Mouse (Mus musculus): ENCODE results near the gene Chmp4b. TPM values are rescaled to one million over a fixed set of nuclear protein-coding genes. Genes with fewer than 3 reads are reported as not detected.

The Chmp4b gene
- polyA plus RNA-seq, 1 experiment: 116 TPM

- TF ChIP-seq EP300 (IDR thresholded peaks at IDR 0.05; ENCODE audit: insufficient read depth, low read depth, low read length) (no peak), POLR2A (IDR thresholded peaks at IDR 0.05; ENCODE audit: insufficient read depth, low read length) (no peak), CTCF (IDR thresholded peaks at IDR 0.05; ENCODE audit: low read depth, low read length) (peak; percentile 34)
- Histone ChIP-seq H3K9ac (ENCODE audit: low read depth, poor library complexity, severe bottlenecking) (no peak overlapping the region), H3K27ac (ENCODE audit: insufficient read depth, low read length) (no peak overlapping the region), H3K36me3 (ENCODE audit: control insufficient read depth, insufficient read depth, low read length, poor library complexity, severe bottlenecking) (0 out of 2 replicates have a peak, but pooled peaks cover 3% of the 10 kb centered on the region), H3K4me1 (ENCODE audit: control insufficient read depth, insufficient read depth, low read length) (no peaks in the 10 kb centered on the region), H3K4me3 (ENCODE audit: low read depth, low read length) (no peak overlapping the region), H3K9me3 (replicated peaks; ENCODE audit: control insufficient read depth, insufficient read depth, low read length, poor library complexity, severe bottlenecking) (0 out of 2 replicates have a peak, but pooled peaks cover 5% of the 10 kb centered on the region), H3K27me3 (ENCODE audit: control insufficient read depth, insufficient read depth, low read length, poor library complexity, severe bottlenecking) (no peaks in the 10 kb centered on the region)
These were observed 8.7 kb upstream of the Chmp4b start for GRCm38 (mm10) chr2:154642712-154643385.

DNA sequence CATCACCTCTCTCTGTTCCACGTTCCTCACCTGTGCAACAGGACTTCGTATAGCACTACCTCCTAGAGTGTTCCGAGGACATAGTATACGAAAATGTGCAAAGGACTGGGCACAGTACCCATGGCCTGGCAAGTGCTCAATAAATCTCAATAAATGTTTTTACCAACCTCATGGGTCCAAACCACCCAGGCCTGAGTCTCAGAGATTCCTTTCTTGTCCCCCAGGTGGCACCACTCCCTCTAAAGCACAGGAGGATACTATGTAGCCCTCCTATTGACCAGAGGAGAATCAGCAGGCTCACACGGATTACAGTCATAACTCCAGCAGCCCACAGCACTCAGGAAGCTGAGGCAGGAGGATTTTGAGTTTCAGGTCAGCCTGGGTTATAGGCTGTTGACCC is 4.9 kb upstream of the Chmp4b start:
- Histone ChIP-seq H3K4me1 (ENCODE audit: control insufficient read depth, insufficient read depth, low read length) (no peaks in the 10 kb centered on the region), H3K36me3 (ENCODE audit: control insufficient read depth, insufficient read depth, low read length, poor library complexity, severe bottlenecking) (no peaks in the 10 kb centered on the region), H3K27me3 (ENCODE audit: control insufficient read depth, insufficient read depth, low read length, poor library complexity, severe bottlenecking) (no peaks in the 10 kb centered on the region), H3K4me3 (ENCODE audit: low read depth, low read length) (no peak overlapping the region), H3K9ac (ENCODE audit: low read depth, poor library complexity, severe bottlenecking) (no peak overlapping the region), H3K27ac (ENCODE audit: insufficient read depth, low read length) (no peak overlapping the region), H3K9me3 (replicated peaks; ENCODE audit: control insufficient read depth, insufficient read depth, low read length, poor library complexity, severe bottlenecking) (no peaks in the 10 kb centered on the region; the same call in 1 of the 2 replicates)
- TF ChIP-seq EP300 (IDR thresholded peaks at IDR 0.05; ENCODE audit: insufficient read depth, low read depth, low read length): no peak
- TF ChIP-seq CTCF (IDR thresholded peaks at IDR 0.05; ENCODE audit: low read depth, low read length): peak; percentile 45
- no peak for TF ChIP-seq POLR2A (IDR thresholded peaks at IDR 0.05; ENCODE audit: insufficient read depth, low read length)

- TF ChIP-seq CTCF (IDR thresholded peaks at IDR 0.05; ENCODE audit: low read depth, low read length) (peak; percentile 79), EP300 (IDR thresholded peaks at IDR 0.05; ENCODE audit: insufficient read depth, low read depth, low read length) (no peak)
- Histone ChIP-seq H3K36me3 (ENCODE audit: control insufficient read depth, insufficient read depth, low read length, poor library complexity, severe bottlenecking) (no peaks in the 10 kb centered on the region), H3K27me3 (ENCODE audit: control insufficient read depth, insufficient read depth, low read length, poor library complexity, severe bottlenecking) (no peaks in the 10 kb centered on the region), H3K4me3 (ENCODE audit: low read depth, low read length) (no peak overlapping the region), H3K27ac (ENCODE audit: insufficient read depth, low read length) (no peak overlapping the region), H3K9ac (ENCODE audit: low read depth, poor library complexity, severe bottlenecking) (no peak overlapping the region), H3K4me1 (ENCODE audit: control insufficient read depth, insufficient read depth, low read length) (no peaks in the 10 kb centered on the region), H3K9me3 (replicated peaks; ENCODE audit: control insufficient read depth, insufficient read depth, low read length, poor library complexity, severe bottlenecking) (no peaks in the 10 kb centered on the region; the same call in 1 of the 2 replicates)
These were observed 3.4 kb upstream of the Chmp4b start for GRCm38 (mm10) chr2:154648086-154648485.

DNA sequence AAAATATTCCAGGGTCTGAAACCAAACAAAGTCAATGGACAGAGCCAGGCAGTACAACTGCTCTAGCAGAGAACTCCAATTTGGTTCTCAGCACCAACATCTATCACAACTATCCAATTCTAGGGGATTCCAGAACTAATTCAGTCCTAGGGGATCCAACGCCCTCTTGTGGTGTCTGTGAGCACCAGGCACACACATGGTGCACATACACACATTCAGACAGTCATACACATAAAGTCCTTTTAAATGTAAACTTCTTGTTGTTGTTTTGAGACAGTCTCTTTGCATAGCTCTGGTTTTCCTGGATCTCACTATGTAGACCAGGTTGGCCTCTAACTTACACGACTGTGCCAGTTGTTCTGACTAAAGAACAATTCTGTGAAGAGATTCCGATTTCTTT is 1.1 kb upstream of the Chmp4b start:
- Histone ChIP-seq H3K36me3 (ENCODE audit: control insufficient read depth, insufficient read depth, low read length, poor library complexity, severe bottlenecking) (no peaks in the 10 kb centered on the region), H3K27me3 (ENCODE audit: control insufficient read depth, insufficient read depth, low read length, poor library complexity, severe bottlenecking) (no peaks in the 10 kb centered on the region), H3K27ac (ENCODE audit: insufficient read depth, low read length) (peak overlapping the region; percentile 82; the same call in 1 of the 2 replicates), H3K9ac (ENCODE audit: low read depth, poor library complexity, severe bottlenecking) (no peak overlapping the region), H3K9me3 (replicated peaks; ENCODE audit: control insufficient read depth, insufficient read depth, low read length, poor library complexity, severe bottlenecking) (no peaks in the 10 kb centered on the region; the same call in 1 of the 2 replicates), H3K4me1 (ENCODE audit: control insufficient read depth, insufficient read depth, low read length) (no peaks in the 10 kb centered on the region), H3K4me3 (ENCODE audit: low read depth, low read length) (no peak overlapping the region)
- TF ChIP-seq CTCF (IDR thresholded peaks at IDR 0.05; ENCODE audit: low read depth, low read length) (peak; percentile 4), POLR2A (IDR thresholded peaks at IDR 0.05; ENCODE audit: insufficient read depth, low read length) (no peak), EP300 (IDR thresholded peaks at IDR 0.05; ENCODE audit: insufficient read depth, low read depth, low read length) (no peak)

DNA sequence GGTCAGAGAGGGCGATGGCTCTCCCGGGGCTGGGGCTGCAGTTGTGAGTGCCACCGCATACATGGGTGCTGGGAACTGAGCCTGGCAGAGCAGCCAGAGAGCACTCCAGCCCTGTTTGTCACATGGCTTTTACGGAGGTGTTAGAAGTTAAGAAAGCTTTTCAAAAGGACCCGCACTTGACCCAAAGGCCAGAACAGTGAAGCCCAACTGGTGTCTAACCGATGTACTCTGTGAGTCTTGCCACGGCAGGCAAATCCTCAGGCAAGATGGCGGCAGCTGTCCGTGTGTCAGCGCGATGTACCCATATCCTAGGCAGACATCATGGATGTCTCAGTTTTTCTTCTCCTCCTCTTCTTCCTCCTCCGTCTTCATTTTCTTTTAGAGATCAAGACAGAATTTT is 3.5 kb downstream of the Chmp4b start:
- no peak for TF ChIP-seq POLR2A (IDR thresholded peaks at IDR 0.05; ENCODE audit: insufficient read depth, low read length)
- TF ChIP-seq CTCF (IDR thresholded peaks at IDR 0.05; ENCODE audit: low read depth, low read length): no peak
- TF ChIP-seq EP300 (IDR thresholded peaks at IDR 0.05; ENCODE audit: insufficient read depth, low read depth, low read length): no peak
- no peaks in the 10 kb centered on the region for H3K27me3 ChIP-seq (ENCODE audit: control insufficient read depth, insufficient read depth, low read length, poor library complexity, severe bottlenecking)
- no peak overlapping the region for H3K27ac ChIP-seq (ENCODE audit: insufficient read depth, low read length)
- no peaks in the 10 kb centered on the region; the same call in 1 of the 2 replicates for H3K9me3 ChIP-seq (replicated peaks; ENCODE audit: control insufficient read depth, insufficient read depth, low read length, poor library complexity, severe bottlenecking)
- 0 out of 2 replicates have a peak overlapping the region, but pooled peaks have one; percentile 18 for H3K4me3 ChIP-seq (ENCODE audit: low read depth, low read length)
- no peak overlapping the region for H3K9ac ChIP-seq (ENCODE audit: low read depth, poor library complexity, severe bottlenecking)
- no peaks in the 10 kb centered on the region for H3K36me3 ChIP-seq (ENCODE audit: control insufficient read depth, insufficient read depth, low read length, poor library complexity, severe bottlenecking)
- H3K4me1 ChIP-seq (ENCODE audit: control insufficient read depth, insufficient read depth, low read length): no peaks in the 10 kb centered on the region

DNA sequence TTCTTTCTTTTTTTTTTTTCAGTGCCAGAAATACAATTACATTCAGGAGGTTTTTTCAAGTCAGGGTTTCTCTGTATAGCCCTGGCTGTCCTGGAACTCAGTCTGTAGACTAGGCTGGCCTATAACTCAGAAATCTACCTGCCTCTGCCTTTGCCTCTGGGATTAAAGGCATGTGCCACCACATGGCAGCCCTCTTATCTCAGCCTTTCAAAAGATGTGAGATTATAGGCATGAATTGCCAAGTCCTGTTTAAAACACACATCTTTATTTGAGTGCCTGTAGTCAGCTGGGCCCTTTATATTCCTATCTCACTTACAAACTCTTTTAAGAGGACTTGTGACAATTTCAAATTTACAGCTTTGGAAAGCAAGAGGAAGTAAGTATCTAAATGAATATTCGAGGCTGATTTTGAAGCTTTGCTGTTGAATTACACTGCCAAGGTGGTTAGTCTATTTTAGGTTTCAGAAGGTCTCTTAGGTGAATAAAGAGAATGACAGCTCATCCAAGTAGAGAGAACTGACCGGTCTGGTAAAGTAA is 4.4 kb downstream of the Chmp4b start:
- Histone ChIP-seq H3K9me3 (replicated peaks; ENCODE audit: control insufficient read depth, insufficient read depth, low read length, poor library complexity, severe bottlenecking) (no peaks in the 10 kb centered on the region), H3K36me3 (ENCODE audit: control insufficient read depth, insufficient read depth, low read length, poor library complexity, severe bottlenecking) (peaks cover 4% of the 10 kb centered on the region; the same call in 1 of the 2 replicates), H3K4me3 (ENCODE audit: low read depth, low read length) (no peak overlapping the region), H3K27ac (ENCODE audit: insufficient read depth, low read length) (no peak overlapping the region), H3K4me1 (ENCODE audit: control insufficient read depth, insufficient read depth, low read length) (no peaks in the 10 kb centered on the region), H3K27me3 (ENCODE audit: control insufficient read depth, insufficient read depth, low read length, poor library complexity, severe bottlenecking) (no peaks in the 10 kb centered on the region), H3K9ac (ENCODE audit: low read depth, poor library complexity, severe bottlenecking) (0 out of 2 replicates have a peak overlapping the region, but pooled peaks have one; percentile 11)
- TF ChIP-seq POLR2A (IDR thresholded peaks at IDR 0.05; ENCODE audit: insufficient read depth, low read length) (no peak), EP300 (IDR thresholded peaks at IDR 0.05; ENCODE audit: insufficient read depth, low read depth, low read length) (no peak)
